Mouse (Mus musculus) liver, embryonic 11.5 days (tissue): Measurements from ENCODE around the gene Clip1. TPM values are rescaled to one million over a fixed set of nuclear protein-coding genes. Genes with fewer than 3 reads are reported as not detected.

Experiments used
- ATAC-seq: fragments of 200-750 bp; cut with Nextera tagmentation; replicated peaks from 2 replicates; pipeline ENCODE4 v1.8.0; 2017; ENCODE audit warnings: moderate number of reproducible peaks, mild to moderate bottlenecking, moderate TSS enrichment, moderate library complexity; ENCODE audit not compliant: low FRiP score
- DNase-seq: peaks from one replicate; pipeline ENCODE4 v3.0.0-alpha.2; 2017; ENCODE audit warnings: low spot score
- H3K27ac ChIP-seq: fragments of 300-500 bp; sonication (generic); 2 replicates; pipeline ENCODE4 v1.5.1; 2014; ENCODE audit warnings: mild to moderate bottlenecking, low read depth, low read length, control low read depth
- H3K27me3 ChIP-seq: fragments of 300-500 bp; sonication (generic); replicated peaks from 2 replicates; pipeline ENCODE4 v1.6.1; 2014; ENCODE audit warnings: low read length, mixed read lengths; ENCODE audit not compliant: control insufficient read depth, insufficient read depth
- H3K36me3 ChIP-seq: fragments of 300-500 bp; sonication (generic); 2 replicates; pipeline ENCODE4 v1.6.1; 2014; ENCODE audit warnings: mild to moderate bottlenecking, low read length, moderate library complexity, mixed read lengths; ENCODE audit not compliant: control insufficient read depth, insufficient read depth
- H3K4me1 ChIP-seq: fragments of 300-500 bp; sonication (generic); replicated peaks from 2 replicates; pipeline ENCODE4 v1.6.1; 2014; ENCODE audit warnings: low read length, mixed read lengths; ENCODE audit not compliant: control insufficient read depth, insufficient read depth
- H3K4me2 ChIP-seq: fragments of 300-500 bp; sonication (generic); 2 replicates; pipeline ENCODE4 v1.6.1; 2014; ENCODE audit warnings: mild to moderate bottlenecking, control low read depth, moderate library complexity
- H3K4me3 ChIP-seq: fragments of 300-500 bp; sonication (generic); 2 replicates; pipeline ENCODE4 v1.5.1; 2014; ENCODE audit warnings: low read depth, low read length, control low read depth
- H3K9ac ChIP-seq: fragments of 300-500 bp; sonication (generic); 2 replicates; pipeline ENCODE4 v1.6.1; 2014; ENCODE audit warnings: low read depth, low read length, control low read depth
- H3K9me3 ChIP-seq: fragments of 300-500 bp; sonication (generic); 2 replicates; pipeline ENCODE4 v1.6.1; 2016; ENCODE audit warnings: low read length, inconsistent platforms, mixed read lengths; ENCODE audit not compliant: control insufficient read depth
- WGBS: fragments of 180-500 bp; shearing (Covaris S2); extraction: QIAGEN DNeasy Blood & Tissue Kit; methylation state at CpG from one replicate; pipeline ENCODE4 v1.1.7; 2014; 5-methylcytosine and 5-hydroxymethylcytosine counted together
- polyA plus RNA-seq: library from polyadenylated mRNA; unstranded; fragments of >200 nt; fragmentation: Nextera tagmentation; extraction: Ambion mirVana; gene quantifications from 2 replicates; pipeline ENCODE4 v1.2.1, GENCODE M21; 2014

Clip1 gene
- polyA plus RNA-seq, 1 experiment from 2014 or later = 27.6 TPM

GRCm38 (mm10) chr5:123665956-123666355 lies 18.5 kb downstream of the Clip1 start:
- Histone ChIP-seq H3K9ac (no peak overlapping the region), H3K4me2 (no peak overlapping the region), H3K4me1 (peaks cover 17% of the 10 kb centered on the region), H3K9me3 (no peaks in the 10 kb centered on the region), H3K27me3 (no peaks in the 10 kb centered on the region), H3K27ac (no peak overlapping the region), H3K36me3 (no peaks in the 10 kb centered on the region), H3K4me3 (no peak overlapping the region)
- ATAC-seq = no peak
- 79% methylated on average over 7 of the region's 7 CpGs for WGBS
- no peak for DNase-seq

DNA sequence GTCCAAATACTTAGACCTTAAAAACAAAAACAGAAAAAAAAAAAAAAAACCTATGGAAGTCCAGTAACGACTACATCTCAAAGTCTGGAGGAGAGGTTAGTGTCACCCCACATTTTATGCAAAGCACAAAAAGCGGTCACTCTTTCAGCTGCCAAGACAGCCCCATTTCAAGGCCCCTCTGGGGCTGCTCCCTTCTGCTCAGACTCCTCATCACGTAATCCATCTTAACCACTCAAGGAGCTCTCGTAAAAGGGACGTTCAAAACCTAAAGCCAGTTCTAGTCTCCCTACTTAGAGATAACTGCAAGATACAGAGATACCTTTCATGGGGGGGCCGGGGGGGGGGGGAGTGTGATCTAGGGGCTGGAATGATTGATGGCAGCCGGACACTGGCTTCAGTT lies 20.1 kb downstream of the Clip1 start:
- ATAC-seq (no peak), DNase-seq (no peak)
- Histone ChIP-seq H3K4me1 (peaks cover 12% of the 10 kb centered on the region), H3K27me3 (no peaks in the 10 kb centered on the region), H3K9me3 (no peaks in the 10 kb centered on the region), H3K36me3 (no peaks in the 10 kb centered on the region), H3K4me2 (no peak overlapping the region), H3K27ac (no peak overlapping the region), H3K4me3 (no peak overlapping the region), H3K9ac (no peak overlapping the region)
- WGBS = 72% methylated on average over 7 of the region's 7 CpGs

GRCm38 (mm10) chr5:123662059-123662458 lies 22.4 kb downstream of the Clip1 start:
- H3K4me3 ChIP-seq = no peak overlapping the region
- WGBS = 16% methylated on average over 9 of the region's 9 CpGs
- peaks cover 8% of the 10 kb centered on the region for H3K4me1 ChIP-seq
- no peak overlapping the region; the same call in 1 of the 2 replicates for H3K9ac ChIP-seq
- H3K27me3 ChIP-seq = no peaks in the 10 kb centered on the region
- no peaks in the 10 kb centered on the region for H3K36me3 ChIP-seq
- DNase-seq (no peak), ATAC-seq (no peak)
- H3K9me3 ChIP-seq = no peaks in the 10 kb centered on the region
- peak overlapping the region; percentile 24; the same call in 1 of the 2 replicates for H3K4me2 ChIP-seq
- peak overlapping the region; percentile 58; the same call in 1 of the 2 replicates for H3K27ac ChIP-seq

GRCm38 (mm10) chr5:123661602-123662001 lies 22.8 kb downstream of the Clip1 start:
- Histone ChIP-seq H3K4me1 (peaks cover 8% of the 10 kb centered on the region), H3K4me3 (no peak overlapping the region), H3K9me3 (no peaks in the 10 kb centered on the region), H3K9ac (no peak overlapping the region), H3K27me3 (no peaks in the 10 kb centered on the region), H3K4me2 (peak overlapping the region; percentile 24; the same call in 1 of the 2 replicates), H3K27ac (peak overlapping the region; percentile 46; the same call in 1 of the 2 replicates), H3K36me3 (no peaks in the 10 kb centered on the region)
- DNase-seq (no peak), ATAC-seq (no peak)
- 63% methylated on average over 3 of the region's 3 CpGs for WGBS

- WGBS = 47% methylated on average over 7 of the region's 7 CpGs
- Histone ChIP-seq H3K4me2 (no peak overlapping the region), H3K27ac (no peak overlapping the region), H3K4me3 (no peak overlapping the region), H3K36me3 (peaks cover 2% of the 10 kb centered on the region; the same call in 1 of the 2 replicates), H3K4me1 (peaks cover 5% of the 10 kb centered on the region), H3K9ac (no peak overlapping the region), H3K27me3 (no peaks in the 10 kb centered on the region), H3K9me3 (no peaks in the 10 kb centered on the region)
- ATAC-seq (no peak), DNase-seq (no peak)
Measured at GRCm38 (mm10) chr5:123657651-123658050, 26.8 kb downstream of the Clip1 start.

GRCm38 (mm10) chr5:123654937-123655336 lies 29.5 kb downstream of the Clip1 start:
- no peaks in the 10 kb centered on the region for H3K4me1 ChIP-seq
- H3K4me3 ChIP-seq = no peak overlapping the region
- H3K36me3 ChIP-seq = peaks cover 2% of the 10 kb centered on the region; the same call in 1 of the 2 replicates
- no peak overlapping the region for H3K4me2 ChIP-seq
- DNase-seq (no peak), ATAC-seq (no peak)
- WGBS = 49% methylated on average over 5 of the region's 5 CpGs
- no peaks in the 10 kb centered on the region for H3K27me3 ChIP-seq
- H3K9ac ChIP-seq = no peak overlapping the region
- no peak overlapping the region for H3K27ac ChIP-seq
- no peaks in the 10 kb centered on the region for H3K9me3 ChIP-seq

- WGBS = 87% methylated on average over 11 of the region's 11 CpGs
- Histone ChIP-seq H3K4me2 (no peak overlapping the region), H3K4me3 (no peak overlapping the region), H3K9me3 (no peaks in the 10 kb centered on the region), H3K27ac (no peak overlapping the region), H3K36me3 (peaks cover 2% of the 10 kb centered on the region; the same call in 1 of the 2 replicates), H3K27me3 (no peaks in the 10 kb centered on the region), H3K4me1 (no peaks in the 10 kb centered on the region), H3K9ac (no peak overlapping the region)
- ATAC-seq (no peak), DNase-seq (no peak)
Measured at GRCm38 (mm10) chr5:123653287-123653801, 31.1 kb downstream of the Clip1 start.

DNA sequence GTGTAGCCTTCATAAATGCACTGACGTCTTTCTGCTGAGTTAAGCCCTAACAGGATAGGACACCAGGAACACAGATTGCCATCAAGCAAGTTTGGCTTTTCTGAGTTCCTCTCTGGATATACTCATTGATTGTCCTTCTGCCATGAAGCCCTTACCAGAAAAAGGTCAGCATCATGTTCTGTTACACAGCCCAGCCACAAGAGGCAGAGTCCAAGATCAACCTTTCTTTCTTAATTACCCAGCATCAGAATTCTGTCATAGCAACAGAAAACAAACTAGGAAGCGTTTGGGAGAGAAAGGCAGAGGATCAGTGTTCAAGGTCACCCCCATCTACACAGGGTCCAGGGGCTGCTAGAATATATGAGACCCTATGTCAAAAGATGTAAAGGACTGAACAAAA lies 33.6 kb downstream of the Clip1 start:
- Histone ChIP-seq H3K9me3 (no peaks in the 10 kb centered on the region), H3K4me1 (no peaks in the 10 kb centered on the region), H3K4me2 (no peak overlapping the region), H3K36me3 (peaks cover 2% of the 10 kb centered on the region; the same call in 1 of the 2 replicates), H3K4me3 (no peak overlapping the region), H3K9ac (no peak overlapping the region), H3K27ac (no peak overlapping the region), H3K27me3 (no peaks in the 10 kb centered on the region)
- ATAC-seq (no peak), DNase-seq (no peak)
- 59% methylated on average over 2 of the region's 2 CpGs for WGBS

DNA sequence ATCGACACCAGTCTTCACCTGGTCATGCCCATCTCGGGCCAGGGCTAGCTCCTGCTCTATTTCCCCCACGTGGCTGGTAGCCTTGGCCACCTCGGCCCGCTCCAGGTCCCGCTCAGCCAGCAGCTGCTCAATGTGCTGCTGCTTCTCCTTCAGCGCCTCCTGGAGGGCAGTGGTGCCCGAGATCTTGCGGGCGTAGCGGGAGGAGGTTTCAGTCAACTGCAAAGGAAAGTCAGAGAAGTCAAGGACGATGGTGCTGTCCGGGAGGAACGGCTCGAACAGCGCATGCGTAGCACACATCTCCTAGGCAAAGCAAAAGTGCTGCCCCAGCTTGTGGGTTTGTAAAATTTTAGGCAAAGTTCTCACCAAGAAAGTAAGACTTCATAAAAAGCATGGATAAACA lies 42.0 kb downstream of the Clip1 start:
- ATAC-seq (no peak), DNase-seq (no peak)
- H3K4me2 ChIP-seq = no peak overlapping the region

More for the DNA sequence above, 42.0 kb downstream of the Clip1 start:
- no peak overlapping the region for H3K4me3 ChIP-seq
- H3K4me1 ChIP-seq = no peaks in the 10 kb centered on the region
- no peak overlapping the region for H3K27ac ChIP-seq
- peaks cover 3% of the 10 kb centered on the region; the same call in 1 of the 2 replicates for H3K36me3 ChIP-seq
- WGBS = 92% methylated on average over 17 of the region's 17 CpGs
- H3K27me3 ChIP-seq = no peaks in the 10 kb centered on the region
- H3K9me3 ChIP-seq = no peaks in the 10 kb centered on the region
- no peak overlapping the region for H3K9ac ChIP-seq
